Comparison of ENCODE assay signal across 26 mouse cellular contexts in the genomic region with DNA sequence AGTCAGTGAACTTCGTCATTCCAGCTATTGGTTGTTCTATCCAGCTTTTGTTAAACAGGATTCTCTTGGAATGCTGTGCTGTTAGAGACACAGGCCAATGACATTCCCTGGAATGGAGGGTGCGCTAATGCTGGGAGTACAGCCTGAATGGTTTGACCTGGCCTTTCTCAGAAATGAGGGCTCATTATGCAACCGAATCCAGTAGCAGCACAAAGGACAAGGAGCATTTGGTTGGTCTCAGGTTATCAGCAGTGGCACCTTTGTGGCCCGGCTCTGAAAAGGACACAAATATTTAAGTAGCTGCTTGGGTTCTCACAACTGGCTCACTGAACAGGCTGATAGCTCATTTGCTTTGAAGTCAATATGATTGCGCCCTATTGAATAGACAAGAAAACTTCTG.
DNase-seq lines count a peak whose midpoint lies in the region; ATAC-seq and TF ChIP-seq lines count a peak whose summit lies in the region.
"Had no signal": no experiment of that assay in that cellular context is flagged by ENCODE, and none has a peak within 500 bp of the region (broad histone marks: within the 10 kb centered on the region; RNA-seq: fewer than 3 reads in every experiment).

No protein-coding gene starts in this region.

- 23% methylated on average over 5 of the region's 5 CpGs for WGBS in liver, adult 2 months
- WGBS in liver, postnatal 0 days (ENCODE audit: insufficient replicate concordance) = 57% methylated on average over 5 of the region's 5 CpGs

- H3K36me3 ChIP-seq in liver, adult 2 months (ENCODE audit: control insufficient read depth, insufficient read depth, low read length) = no peaks in the 10 kb centered on the region
- no peaks in the 10 kb centered on the region for H3K36me3 ChIP-seq in liver, postnatal 0 days (replicated peaks; ENCODE audit: insufficient read depth, low read length)
- H3K36me3 ChIP-seq: forebrain, embryonic 10.5 days; heart, embryonic 12.5 days; hindbrain, embryonic 10.5 days; limb, embryonic 10.5 days; neural tube, embryonic 12.5 days had no signal

- no peak overlapping the region for H3K9ac ChIP-seq in liver, adult 2 months (ENCODE audit: low read depth, low read length)
- no peak overlapping the region for H3K9ac ChIP-seq in liver, postnatal 0 days (replicated peaks)
- H3K9ac ChIP-seq: heart, embryonic 12.5 days; neural tube, embryonic 12.5 days had no signal

- DNase-seq in kidney, postnatal 36 days = peak; percentile 20 to 34
- DNase-seq in kidney, adult 11 months = no peak
- peak; percentile 18 for DNase-seq in ZHBTc4 (ENCODE audit: low read depth, low spot score)
- DNase-seq in liver, adult 2 months (ENCODE audit: extremely low read depth, low read depth, low spot score) = peak; percentile 100
- peak; percentile 43 for DNase-seq in liver, postnatal 0 days
- no peak for DNase-seq in spleen, postnatal 36 days (ENCODE audit: low spot score in 2 of 2)
- DNase-seq in urinary bladder, postnatal 25 days (ENCODE audit: low spot score) = no peak
- no peak for DNase-seq in embryo, embryonic 11 days
- DNase-seq: adrenal gland, postnatal 36 days; cerebellum, adult 11 months; cerebellum, adult 9-11 months; gastrocnemius, postnatal 25 days; heart, adult 18-20 months; heart, postnatal 10 days; lung, adult 2 months; lung, postnatal 14 days; midbrain, embryonic 14.5 days; right cerebral cortex, postnatal 14 days; thymus, adult 18-20 months had no signal

- H3K4me3 ChIP-seq in liver, adult 2 months (ENCODE audit: insufficient read depth, low read depth, low read length) = no peak overlapping the region
- H3K4me3 ChIP-seq in liver, postnatal 0 days (ENCODE audit: low read depth, low read length) = no peak overlapping the region
- H3K4me3 ChIP-seq: forebrain, embryonic 10.5 days; heart, embryonic 12.5 days; hindbrain, embryonic 10.5 days; limb, embryonic 10.5 days; neural tube, embryonic 12.5 days had no signal

- no peaks in the 10 kb centered on the region for H3K27me3 ChIP-seq in liver, adult 2 months (ENCODE audit: control insufficient read depth, insufficient read depth, low read length)
- H3K27me3 ChIP-seq in liver, postnatal 0 days (ENCODE audit: insufficient read depth, low read length) = no peaks in the 10 kb centered on the region
- H3K27me3 ChIP-seq: heart, embryonic 12.5 days; neural tube, embryonic 12.5 days had no signal

- H3K4me1 ChIP-seq in liver, adult 2 months (ENCODE audit: control insufficient read depth, insufficient read depth, low read length) = peaks cover 14% of the 10 kb centered on the region; the same call in 1 of the 2 replicates
- H3K4me1 ChIP-seq in liver, postnatal 0 days (ENCODE audit: insufficient read depth) = peaks cover 3% of the 10 kb centered on the region; the same call in 1 of the 2 replicates
- H3K4me1 ChIP-seq: forebrain, embryonic 10.5 days; heart, embryonic 12.5 days; hindbrain, embryonic 10.5 days; limb, embryonic 10.5 days; neural tube, embryonic 12.5 days had no signal

- H3K4me2 ChIP-seq in liver, postnatal 0 days (ENCODE audit: low read depth, low read length) = 0 out of 2 replicates have a peak overlapping the region, but pooled peaks have one; percentile 10
- H3K4me2 ChIP-seq: heart, embryonic 12.5 days; neural tube, embryonic 12.5 days had no signal

- no peak; the same call in 1 of the 2 replicates for TF ChIP-seq EP300 in liver, postnatal 0 days (IDR thresholded peaks at IDR 0.05; ENCODE audit: low read depth)

- no peaks in the 10 kb centered on the region for H3K9me3 ChIP-seq in liver, postnatal 0 days (ENCODE audit: low read length)
- H3K9me3 ChIP-seq: forebrain, embryonic 10.5 days; heart, embryonic 12.5 days; hindbrain, embryonic 10.5 days; limb, embryonic 10.5 days; neural tube, embryonic 12.5 days had no signal

- TF ChIP-seq CTCF in liver, adult 2 months (IDR thresholded peaks at IDR 0.05; ENCODE audit: low read depth, low read length) = no peak
- no peak for TF ChIP-seq CTCF in liver, postnatal 0 days (IDR thresholded peaks at IDR 0.05; ENCODE audit: low read depth)

- no peaks in the 10 kb centered on the region for H3K79me2 ChIP-seq in liver, adult 2 months (ENCODE audit: control insufficient read depth, insufficient read depth, low read length)

- peak; percentile 93 for ATAC-seq in liver, postnatal 0 days
- ATAC-seq: forebrain, embryonic 16.5 days; hindbrain, embryonic 16.5 days had no signal

- H3K27ac ChIP-seq in liver, adult 2 months (replicated peaks; ENCODE audit: insufficient read depth, low read depth, low read length) = peak overlapping the region; percentile 69
- H3K27ac ChIP-seq in liver, postnatal 0 days (ENCODE audit: low read depth) = peak overlapping the region; percentile 70
- H3K27ac ChIP-seq: forebrain, embryonic 10.5 days; hindbrain, embryonic 10.5 days; limb, embryonic 10.5 days; neural tube, embryonic 12.5 days had no signal

- TF ChIP-seq POLR2A in liver, adult 2 months (IDR thresholded peaks at IDR 0.05; ENCODE audit: extremely low read depth, insufficient read depth, low read length) = no peak

Comparison
In these comparisons a context has a peak if more than half of its experiments do, and no peak if none do; other contexts are left out.
1. DNase-seq: peak in kidney, postnatal 36 days (2 of 2), ZHBTc4 (single experiment), liver, adult 2 months (single experiment) and liver, postnatal 0 days (single experiment); none in kidney, adult 11 months (single experiment), spleen, postnatal 36 days (0 of 2), urinary bladder, postnatal 25 days (single experiment) and embryo, embryonic 11 days (single experiment).